Mouse (Mus musculus) right cerebral cortex, postnatal 4 days (tissue): Measurements from ENCODE around the gene Hrh3.

Experiments used
- DNase-seq: peaks from one replicate; pipeline ENCODE4 v3.0.0-alpha.2; 2022

Hrh3 gene

DNA sequence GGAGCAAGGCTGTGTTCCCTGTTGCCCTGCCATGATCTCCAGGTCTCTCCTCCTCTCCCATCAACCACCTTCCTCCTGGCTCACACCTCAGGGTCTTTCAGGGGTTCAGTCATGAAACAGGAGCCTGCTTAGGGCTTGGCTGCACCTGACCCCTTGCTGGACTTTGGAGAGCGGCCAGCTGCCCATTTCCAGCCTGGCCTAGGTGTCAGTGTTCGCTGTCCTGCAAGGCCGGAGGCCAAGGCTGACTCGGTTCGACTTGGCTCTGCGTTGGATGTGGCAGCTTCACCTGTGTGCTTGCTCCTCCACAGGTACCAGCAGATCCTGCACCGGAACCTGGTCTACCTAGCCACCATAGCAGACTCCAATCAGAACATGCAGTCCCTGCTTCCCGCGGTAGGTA lies 51.3 kb downstream of the Hrh3 start:
- DNase-seq = no peak

DNA sequence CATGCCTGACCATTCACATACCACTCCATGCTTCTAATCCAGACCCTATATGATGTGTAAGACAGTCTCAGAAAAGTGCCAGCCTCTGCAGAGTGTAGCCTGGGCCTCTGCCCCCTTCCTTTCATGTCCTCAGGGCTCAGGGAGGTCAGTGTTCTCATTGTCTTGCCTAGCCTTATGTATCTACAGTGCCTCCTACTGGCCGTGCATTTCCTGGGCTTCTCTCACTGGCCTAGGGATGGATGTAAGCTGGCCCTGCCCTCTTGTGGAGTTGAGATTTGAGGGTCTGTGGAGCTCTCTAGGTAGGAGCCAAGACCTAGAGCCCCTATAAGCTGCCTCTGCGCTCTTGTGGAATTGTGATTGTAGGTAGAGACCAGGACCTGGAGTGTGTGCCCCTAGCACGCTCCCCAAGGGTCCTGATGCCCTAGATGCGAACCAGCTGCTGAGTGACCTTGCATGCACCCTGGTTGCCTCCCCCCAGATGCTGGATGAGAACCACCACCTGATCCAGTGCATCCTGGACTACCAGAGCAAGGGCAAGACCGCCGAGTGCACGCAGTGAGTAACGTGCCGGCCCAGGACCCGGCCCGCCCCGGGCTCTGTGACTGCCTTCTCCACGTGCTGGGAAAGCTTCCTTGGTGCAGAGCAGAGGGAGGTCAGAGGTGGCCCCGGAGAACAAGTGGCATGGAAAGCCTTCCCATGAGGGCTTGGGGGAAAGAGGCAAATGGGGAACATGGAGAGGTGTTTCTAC lies 52.1 kb downstream of the Hrh3 start:
- no peak for DNase-seq

DNA sequence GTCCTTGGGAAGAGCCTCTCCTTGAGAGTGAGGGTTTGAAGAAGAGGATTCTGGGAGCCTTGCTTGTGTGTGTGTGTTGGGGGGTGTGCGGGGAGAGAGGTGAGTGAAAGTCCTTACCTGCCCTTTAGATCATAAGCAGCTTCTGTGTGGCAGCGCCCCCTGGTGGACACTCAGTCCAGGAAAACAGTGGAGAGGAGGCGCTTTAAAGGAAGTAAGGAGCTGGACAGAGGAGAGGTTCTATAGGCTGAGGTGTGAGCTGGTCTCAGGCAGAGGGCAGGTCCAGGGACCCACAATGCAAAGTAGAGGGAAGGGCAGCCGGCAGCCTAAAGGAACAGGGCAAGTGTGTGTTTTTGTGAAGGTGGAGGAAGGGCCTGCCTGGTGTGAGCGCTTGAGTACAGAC lies 53.3 kb downstream of the Hrh3 start:
- peak; percentile 93 for DNase-seq
